Mouse (Mus musculus) ES-E14 (cell line): ENCODE results near the gene Capn8.

Source experiments
- CHD2 ChIP-seq: IDR thresholded peaks from 2 replicates; pipeline ENCODE4 v1.6.1; 2014; ENCODE audit warnings: mild to moderate bottlenecking, low read depth, low read length, inconsistent platforms
- HCFC1 ChIP-seq: IDR thresholded peaks from 2 replicates; pipeline ENCODE4 v1.6.1; 2012; ENCODE audit warnings: low read length, inconsistent platforms, borderline replicate concordance; ENCODE audit not compliant: insufficient read depth
- ZNF384 ChIP-seq: IDR thresholded peaks from 2 replicates; pipeline ENCODE4 v1.6.1; 2012; ENCODE audit warnings: low read depth, low read length, inconsistent platforms

DNA sequence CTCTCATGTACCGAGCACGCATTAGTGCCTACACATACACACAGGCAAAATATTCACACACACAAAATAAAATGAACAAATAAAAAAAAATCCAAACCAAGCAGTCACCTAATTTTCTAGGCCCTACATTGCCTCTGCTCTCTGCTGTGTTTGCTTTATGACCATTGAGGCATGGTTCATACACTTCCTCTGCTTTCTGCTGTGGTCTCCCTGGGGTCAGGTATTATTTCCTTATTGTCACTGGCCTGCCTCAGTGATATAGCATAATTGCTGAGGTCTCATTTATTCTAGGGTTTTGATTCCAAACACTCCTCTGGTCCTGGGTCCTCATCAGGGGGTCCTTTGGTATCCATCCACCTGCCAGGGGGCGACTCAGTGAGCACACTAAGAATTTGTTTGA, 39.2 kb upstream of the Capn8 start:
- TF ChIP-seq CHD2 (no peak), HCFC1 (no peak), ZNF384 (no peak)
